Mouse (Mus musculus): ENCODE measurements around the gene Fkbp2. TPM values are rescaled to one million over a fixed set of nuclear protein-coding genes. Genes with fewer than 3 reads are reported as not detected.
A peak's percentile ranks its signal among the peaks of the same experiment; 100 is the strongest.
"Not testable (repeated sequence)": the region's sequence is repeated elsewhere in the genome, so short reads cannot be mapped to it uniquely, and the experiment has no call there.

Fkbp2 gene
- total RNA-seq, 2 experiments from 2014 or later, result 93.3 to 103 TPM

DNA sequence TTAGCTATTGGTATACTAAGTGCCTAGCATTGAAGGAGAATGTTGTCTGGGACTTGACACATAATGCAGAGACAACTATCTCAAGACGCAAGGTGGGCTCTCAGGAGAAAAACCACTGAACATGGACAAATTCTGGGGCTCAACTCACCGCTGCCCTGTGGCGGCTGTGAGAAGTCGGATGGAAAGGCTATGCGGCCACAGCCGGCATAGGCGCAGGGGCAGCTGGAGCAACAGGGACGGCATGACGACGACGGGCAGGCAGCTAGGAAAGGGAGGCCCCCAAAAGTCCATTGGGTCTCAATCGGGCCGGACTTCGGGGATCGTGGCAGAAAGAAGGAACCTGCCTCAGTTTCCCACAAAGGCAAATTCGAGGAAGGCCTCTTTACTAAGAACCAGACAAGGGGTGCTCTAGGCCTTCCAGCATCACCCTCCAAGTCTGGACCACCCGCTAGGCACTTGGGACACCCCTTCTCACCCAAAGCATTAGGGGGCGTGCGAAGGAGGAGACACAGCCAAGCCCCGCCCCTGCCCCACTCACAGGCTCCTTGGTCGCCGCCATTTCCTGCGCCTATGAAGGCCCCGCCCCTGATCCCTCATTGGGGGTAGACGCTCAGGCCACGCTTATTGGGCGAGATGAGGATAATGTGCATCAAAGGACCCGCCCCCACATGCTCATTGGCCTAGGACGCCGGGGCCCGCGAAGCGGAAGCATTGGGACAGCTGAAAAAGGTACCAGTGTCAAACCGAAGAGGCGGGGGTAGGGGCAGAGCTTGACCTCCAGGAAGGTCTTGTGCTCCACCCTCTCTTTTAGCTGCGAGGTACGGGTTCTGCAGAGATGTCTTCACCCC is 11.9 kb upstream of the Fkbp2 start, which contains the start of gene Dnajc4:
Gene Dnajc4 (minus strand): TSS at position 562 of the 848 bp plus-strand sequence.
- peak; percentile 98 to 99 for DNase-seq

DNA sequence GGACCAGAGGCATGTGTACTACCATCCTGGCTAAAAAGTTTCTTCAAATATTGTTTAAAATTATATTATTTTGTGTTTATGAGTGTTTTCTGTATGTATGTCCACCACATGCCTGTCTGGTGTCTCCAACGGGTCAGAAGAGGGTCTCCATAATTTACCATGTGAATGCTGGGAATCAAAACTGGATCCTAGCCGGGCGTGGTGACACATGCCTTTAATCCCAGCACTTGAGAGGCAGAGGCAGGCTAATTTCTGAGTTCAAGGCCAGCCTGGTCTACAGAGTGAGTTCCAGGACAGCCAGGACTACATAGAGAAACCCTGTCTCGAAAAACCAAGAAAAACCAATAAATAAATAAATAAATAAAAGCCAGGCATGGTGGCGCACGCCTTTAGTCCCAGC is 10.9 kb upstream of the Fkbp2 start:
- DNase-seq, result not testable (repeated sequence)

DNA sequence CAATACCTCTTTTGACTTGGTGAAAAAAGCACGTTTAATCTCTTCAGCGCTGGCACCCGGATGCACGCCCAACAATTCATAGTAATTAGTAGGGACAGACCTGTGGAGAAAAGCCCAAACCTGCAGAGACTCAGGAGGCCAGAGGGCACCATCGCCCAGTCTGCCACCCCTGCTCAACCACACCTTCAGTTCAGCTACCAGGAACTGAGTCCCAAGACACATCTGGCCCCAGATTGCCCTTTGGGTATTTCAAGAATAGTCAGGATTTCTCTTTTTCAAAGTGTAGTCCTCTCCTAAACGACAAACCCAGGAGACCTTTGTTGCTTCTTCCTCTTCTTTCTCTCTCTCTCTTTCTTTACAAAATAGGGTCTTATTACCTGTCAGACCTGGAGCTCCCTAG is 10.4 kb upstream of the Fkbp2 start:
- no peak for DNase-seq

DNA sequence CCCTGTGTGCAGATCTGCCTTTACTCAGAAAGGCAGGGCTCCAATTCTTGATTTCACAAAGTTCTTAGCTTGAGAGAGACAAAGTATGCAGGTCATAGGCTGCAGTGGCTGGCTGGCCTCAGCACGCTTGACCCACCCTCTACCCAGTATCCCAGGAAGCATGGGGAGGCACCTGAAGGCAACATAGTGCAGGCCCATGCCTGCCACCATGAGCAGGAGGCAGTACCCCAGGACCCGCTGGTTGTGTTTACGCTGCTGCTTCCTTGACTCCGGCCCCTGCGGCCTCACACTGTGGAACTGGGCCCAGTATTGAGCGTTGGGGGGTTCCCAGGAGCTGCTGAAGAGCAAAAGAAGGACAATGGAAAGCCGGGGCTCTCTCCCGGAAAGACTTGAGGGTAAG is 8.9 kb upstream of the Fkbp2 start:
- DNase-seq, result no peak

DNA sequence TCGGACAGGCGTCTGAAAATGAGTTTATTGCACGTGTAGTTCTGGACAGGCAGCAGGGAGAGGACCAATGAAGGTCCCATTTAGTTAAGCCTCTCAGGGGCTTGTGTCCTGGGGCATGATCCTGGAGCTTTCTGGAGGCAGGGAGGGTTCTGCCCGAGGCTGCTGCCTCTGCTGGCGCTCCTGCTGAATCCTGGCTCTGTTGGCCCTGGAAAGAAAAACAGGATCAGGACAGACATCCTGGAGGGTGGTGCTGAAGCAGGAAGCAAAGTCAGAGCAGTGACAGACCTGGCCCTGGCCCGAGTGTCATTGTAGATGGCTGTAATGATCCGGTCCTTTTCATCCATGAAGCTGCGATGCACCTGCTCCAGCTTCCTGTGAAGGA is 7.6 kb upstream of the Fkbp2 start:
- DNase-seq, result no peak

DNA sequence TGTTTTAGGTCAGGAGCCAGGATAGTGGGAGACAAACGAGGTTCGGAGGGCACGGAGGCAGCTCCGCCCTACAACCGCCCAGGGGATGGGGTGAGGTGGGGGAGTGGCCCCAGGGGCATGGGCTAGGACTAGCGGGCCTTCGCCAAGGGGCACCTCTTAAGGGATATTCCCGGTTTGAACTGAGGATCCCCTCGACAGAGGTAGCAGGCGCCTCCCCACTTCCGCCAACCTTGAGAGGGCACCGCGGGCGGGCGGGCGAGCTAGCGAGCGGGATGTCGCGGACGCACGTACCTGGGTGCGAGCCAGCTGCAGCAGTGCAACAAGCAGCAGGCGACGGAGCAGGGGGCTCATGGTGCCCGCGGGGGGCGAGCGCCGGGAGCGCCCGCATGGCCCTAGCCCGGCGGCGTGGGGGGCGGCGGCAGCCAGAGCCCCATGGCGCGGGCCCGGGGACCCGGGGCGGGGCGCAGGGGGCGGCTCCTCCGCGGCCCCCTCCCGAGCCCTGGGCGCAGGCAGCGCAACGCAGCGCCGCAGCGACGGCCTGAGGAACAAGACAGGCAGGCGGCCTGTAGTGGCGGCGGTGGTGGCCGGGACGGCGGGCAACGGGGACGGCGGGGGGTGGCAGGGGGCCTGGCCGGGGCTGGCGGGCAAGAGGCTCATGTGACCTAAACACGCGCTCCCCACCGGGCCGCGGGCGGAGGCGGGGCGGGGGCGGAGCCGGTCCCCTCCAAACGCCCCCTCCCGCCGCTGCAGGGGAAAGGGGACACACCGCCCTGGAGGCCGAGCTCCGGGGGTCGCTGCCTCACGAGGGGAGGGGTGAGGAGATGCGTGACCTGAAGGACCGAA is 7.0 kb upstream of the Fkbp2 start, which contains the start of gene Vegfb:
Gene Vegfb (minus strand): TSS at position 591 of the 843 bp plus-strand sequence.
- DNase-seq, result peak; percentile 84 to 91

DNA sequence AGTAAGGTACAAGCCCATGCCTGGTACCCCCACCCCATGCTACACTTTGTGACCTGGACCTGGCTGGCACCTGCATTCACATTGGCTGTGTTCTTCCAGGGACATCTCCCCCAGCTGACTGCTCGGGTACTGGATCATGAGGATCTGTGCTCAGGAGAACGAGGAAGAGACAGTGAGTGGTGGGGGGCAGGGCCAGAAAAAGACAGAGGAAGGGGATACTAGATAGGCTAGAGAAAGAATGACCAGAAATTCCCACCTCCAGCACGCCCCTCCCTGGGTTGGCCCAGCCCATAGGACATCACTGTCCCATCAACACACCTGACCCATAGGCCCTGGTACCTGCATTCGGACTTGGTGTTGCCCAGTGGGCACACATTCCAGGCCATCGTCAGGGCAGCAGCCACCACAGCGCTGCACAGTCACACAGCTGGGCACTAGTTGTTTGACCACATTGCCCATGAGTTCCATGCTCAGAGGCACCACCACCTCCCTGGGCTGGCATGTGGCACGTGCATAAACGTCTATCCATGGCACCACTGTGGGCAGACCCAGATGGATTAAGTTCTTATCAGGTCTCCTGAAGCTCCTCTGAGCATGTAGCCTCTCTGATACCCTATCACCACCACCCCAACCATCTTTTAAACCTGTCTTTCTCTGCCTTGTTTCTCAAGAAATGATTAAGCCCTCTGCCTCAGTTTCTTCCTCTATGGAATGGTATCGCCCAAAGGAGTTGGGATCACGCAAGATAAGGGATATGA is 5.8 kb upstream of the Fkbp2 start:
- DNase-seq, result no peak

DNA sequence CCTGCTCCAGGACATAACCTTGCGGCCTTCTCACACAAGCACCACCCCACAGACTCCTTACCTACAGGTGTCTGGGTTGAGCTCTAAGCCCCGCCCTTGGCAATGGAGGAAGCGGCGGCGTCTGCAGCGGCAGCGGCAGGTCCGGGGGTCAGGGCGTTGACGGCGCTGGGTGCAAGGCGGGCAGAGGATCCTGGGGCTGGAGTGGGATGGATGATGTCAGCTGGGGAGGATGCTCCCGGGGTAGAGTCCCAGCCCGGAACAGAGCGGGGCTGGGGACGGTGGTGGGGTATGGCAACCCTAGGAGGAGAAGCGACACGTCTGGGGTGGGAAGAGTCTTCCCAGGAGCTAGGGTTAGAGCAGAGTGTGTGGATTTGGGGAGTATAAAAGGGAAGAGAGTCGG is 5.0 kb upstream of the Fkbp2 start:
- no peak for DNase-seq

DNA sequence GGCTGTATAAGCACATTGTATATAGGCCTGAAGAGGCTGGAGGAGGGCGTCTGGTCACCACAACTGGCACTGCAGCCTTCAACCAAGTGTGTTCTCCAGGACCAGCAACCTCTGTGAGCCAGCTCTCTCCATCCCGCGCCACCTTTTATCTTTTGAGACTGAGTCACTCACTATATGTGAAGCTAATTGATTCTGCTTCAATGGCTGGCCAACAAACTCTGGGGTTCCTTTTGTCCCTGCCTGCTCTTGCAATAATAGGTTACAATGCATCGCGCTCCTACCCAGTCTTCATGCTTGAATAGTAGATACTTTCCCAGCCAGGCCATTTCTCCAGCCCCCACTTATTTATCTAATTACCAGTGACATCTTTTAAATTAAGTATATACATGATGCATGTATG is 3.3 kb upstream of the Fkbp2 start:
- DNase-seq, result no peak

DNA sequence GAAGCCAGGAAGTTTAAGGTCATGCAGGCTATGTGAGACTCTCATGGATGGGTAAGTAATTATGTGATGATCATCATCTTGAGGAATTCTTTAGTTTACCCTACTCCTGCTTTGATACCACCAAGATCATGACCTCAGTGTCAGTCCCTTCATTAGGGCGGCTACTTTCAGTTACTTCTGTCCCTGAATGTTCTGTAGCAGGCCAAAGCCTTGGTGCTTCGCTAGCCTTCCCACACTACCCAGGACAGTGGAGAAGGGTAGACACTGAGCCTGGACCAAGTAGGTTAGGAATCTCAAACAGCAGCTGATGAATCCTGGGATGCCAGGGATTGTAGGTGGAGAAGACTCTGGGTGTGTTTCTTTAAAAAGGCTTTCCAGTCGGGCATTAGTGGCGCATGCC is 1.2 kb upstream of the Fkbp2 start:
- no peak for DNase-seq

DNA sequence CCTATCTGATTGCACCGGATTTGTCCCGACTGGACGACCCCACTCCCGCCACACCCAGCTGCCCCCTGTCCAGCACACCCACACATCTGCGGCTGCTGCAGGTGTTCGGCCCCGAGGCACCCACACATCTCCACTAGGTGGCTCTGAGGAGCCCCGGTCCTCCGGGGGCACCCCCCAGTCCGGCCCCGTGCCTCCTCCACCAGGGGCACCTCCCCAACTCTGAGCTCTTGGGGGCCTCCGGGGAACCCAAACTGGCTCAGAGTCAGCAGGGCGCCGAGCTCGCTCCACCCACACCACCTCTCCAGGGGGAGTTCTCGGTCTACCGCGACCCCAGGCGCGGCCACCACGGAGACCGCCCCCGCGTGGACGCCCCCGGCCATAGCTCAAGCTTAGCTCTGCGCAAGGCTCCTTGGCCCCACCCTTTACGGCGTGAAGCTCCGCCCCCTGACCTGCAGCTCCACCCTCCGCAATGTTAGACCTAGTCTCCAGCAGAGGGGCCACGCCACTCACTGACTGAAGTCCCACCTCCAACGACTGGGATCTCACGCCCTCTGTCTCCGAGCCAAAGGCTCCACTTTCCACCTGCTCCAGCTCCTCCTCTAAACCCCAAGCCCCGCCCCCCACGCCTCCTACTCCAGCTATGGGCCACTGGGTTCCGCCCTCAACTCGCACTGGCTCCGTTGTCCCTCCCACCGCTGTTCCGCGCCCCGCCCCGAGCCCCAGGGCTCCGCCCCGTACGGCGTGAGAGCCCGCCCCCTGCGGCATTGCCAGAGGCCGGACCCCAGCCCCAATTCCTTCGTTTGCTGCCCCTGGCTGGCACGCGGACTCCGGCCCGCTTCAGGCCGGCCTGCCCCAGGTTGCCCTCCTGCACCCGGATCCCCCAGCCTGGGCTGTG is 568 bp downstream of the Fkbp2 start:
- DNase-seq, result peak; percentile 100

DNA sequence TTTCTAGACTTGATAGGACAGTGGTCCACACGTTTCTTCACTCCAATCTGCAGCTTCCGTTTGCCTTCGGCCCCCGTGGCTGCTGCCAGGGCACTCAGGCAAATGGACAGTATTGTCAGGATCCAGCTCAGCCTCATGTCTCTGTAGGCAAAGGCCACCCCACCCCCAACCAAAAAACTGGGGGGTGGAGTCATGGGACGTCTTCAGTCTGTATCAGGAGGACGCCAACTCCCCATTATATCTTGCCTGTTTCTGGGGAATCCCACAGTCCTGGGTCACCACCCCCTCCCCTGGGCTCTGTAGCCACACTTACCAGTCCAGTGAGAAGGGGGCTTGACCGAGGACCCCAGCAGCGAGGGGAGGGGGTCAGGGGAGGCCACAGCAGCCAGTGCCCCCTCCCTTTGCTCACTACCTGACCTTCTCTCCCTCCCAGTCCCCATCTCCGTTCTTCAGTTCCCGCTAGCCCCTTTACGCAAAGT is 1.3 kb downstream of the Fkbp2 start:
- peak; percentile 53 to 73 for DNase-seq

DNA sequence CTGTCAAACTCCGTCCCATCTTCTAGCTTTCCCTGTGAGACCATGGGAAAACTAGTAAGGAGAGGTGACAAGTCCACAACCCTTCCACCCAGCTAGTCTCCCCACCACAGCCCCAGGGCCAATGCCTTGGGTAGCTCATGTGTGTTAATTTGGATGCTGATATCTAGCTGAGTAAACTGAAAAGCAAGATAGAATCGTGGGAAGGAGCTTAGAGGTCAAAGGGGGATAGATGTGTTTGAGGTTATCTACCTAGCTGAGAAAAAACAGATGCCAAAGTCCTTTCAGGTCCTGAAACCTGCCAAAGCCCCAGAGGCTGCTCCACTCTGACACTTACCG is 1.7 kb downstream of the Fkbp2 start:
- DNase-seq, result no peak

DNA sequence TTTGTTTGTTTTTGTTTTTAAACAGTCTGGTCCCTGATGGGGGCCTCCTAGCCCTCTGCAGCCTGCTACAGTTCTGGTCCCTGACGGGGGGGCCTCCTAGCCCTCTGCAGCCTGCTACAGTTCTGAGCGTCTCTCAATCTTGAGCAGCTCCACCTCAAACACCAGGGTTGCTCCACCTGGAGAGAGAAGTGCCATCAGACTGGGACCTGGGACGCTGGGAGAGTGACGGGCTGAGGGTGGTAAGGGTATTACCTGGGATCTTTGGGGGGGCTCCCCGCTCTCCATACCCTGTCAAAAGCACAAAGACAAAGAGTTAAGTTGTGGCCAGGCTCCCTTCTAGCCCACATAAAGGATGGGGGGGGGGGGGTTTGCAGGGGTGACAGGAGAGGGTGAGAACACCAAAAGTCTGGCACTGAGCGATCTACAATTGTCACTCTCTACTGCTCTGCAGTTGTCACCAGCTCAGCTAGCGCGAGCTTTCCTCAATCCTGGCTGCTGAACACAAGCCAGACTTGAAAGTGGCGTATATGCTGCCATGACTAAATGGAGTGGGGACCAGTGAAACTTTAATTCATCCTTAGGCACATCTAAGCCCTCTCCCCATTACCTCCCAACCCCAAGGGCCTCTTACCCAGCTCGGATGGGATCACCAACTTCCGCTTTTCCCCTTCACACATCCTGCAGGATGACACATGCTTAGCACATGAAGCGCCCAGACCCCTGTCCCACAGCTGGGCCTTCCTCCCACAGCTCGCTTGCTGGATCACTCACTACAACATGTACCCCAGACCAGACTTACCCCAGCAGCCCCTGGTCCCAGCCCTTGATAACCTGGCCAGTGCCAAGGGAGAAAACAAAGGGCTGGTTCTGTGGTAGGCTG is 2.3 kb downstream of the Fkbp2 start:
- no peak for DNase-seq

DNA sequence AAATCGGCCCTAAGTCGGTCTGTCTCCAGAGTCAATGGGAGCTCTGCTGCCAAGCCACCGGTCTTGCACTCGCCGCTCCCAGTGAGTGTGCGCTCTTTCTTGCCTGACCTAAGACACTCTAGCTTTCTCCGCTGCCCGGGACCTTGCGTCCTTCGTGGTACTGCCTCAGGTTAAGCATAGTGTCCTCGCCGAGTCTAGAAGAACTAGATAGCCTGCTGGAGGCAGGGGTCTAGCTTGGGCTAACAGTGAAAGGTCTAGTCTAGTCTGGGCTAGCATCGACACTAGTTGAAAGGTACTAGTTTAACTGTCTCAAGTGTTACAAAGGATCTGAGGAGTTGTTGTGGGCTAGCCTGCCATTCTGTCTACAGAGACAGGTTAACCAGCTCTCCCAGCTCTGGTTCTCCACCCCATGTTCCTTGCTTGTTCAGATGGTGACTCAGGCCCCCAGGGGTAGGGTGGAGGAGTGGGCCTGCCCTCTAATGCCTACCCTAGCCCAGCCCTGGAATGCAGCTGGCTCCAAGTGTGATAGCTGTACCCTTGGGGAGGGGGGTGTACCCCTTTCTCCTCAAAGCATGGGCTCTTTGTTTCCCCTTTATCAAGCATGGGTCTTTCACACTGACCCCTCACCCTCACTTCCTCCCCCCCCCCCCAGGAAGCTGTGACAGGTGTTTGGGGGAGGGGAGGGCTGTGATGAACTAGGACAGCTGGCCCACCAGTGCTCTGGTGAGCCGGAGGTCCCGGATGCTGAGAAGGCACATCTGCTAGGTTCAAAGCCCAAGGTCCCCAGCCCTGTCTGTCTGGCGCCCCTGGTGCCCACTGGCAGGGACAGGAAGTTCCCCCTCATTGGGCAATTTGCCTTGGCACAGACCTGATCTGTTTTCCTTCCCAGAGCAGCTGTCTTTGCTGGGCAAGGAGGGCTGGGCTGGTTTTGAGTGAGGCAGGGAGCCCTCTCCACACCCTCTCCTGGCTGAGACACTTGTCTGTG is 4.5 kb downstream of the Fkbp2 start, which contains the start of gene Plcb3:
Gene Plcb3 (minus strand): TSS at position 934 of the 985 bp plus-strand sequence.
- peak; percentile 73 to 81 for DNase-seq

DNA sequence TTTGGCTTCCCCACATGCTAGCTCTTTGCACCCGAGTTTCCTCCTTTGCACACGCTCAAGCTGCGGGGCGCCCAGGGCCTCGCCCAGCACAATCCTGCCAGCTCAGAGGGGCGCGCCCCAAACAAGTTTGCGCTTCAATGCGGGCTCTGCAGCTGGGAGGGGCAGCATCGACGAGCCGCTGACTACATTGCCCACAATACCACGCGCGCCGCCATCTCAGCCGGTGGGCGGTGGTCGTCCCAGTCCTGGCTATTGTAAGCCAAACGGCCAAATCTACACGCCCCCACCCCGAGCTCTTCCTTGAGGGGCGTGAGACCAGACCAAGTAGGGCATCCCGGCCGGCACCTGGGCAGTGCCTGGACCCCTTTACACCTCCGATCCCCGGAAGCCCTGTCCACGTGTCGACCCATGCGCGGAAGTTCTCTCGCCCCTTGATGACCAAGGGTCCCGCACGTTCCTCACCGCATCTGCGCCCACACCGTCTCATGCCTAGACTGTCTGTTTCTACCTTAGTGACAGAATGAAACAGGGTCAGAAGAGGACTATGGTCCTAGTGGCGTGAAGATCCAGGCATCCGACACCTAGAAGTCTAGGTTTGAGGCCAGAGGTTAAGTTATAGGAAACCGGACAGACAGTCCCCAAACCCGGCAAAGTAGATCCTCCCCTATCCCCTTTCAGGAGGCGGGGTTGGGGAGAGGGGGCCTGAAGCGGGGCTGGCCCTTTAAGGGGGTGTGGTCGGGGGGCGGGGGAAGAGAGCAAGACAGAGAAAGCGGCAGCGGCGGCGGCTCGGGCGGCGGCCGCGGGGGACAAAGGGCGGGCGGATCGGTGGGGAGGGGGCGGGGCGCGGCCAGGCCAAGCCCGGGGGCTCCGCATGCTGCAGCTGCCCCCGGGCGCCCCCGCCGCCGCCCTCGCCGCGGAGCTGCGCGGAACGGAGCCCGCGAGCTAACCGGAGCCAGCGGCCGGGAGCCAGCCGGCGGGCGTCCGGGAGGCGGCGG is 5.8 kb downstream of the Fkbp2 start, which contains the start of gene Ppp1r14b:
Gene Ppp1r14b (plus strand): TSS at position 758 of the 995 bp plus-strand sequence.
- DNase-seq, result peak; percentile 84 to 93

DNA sequence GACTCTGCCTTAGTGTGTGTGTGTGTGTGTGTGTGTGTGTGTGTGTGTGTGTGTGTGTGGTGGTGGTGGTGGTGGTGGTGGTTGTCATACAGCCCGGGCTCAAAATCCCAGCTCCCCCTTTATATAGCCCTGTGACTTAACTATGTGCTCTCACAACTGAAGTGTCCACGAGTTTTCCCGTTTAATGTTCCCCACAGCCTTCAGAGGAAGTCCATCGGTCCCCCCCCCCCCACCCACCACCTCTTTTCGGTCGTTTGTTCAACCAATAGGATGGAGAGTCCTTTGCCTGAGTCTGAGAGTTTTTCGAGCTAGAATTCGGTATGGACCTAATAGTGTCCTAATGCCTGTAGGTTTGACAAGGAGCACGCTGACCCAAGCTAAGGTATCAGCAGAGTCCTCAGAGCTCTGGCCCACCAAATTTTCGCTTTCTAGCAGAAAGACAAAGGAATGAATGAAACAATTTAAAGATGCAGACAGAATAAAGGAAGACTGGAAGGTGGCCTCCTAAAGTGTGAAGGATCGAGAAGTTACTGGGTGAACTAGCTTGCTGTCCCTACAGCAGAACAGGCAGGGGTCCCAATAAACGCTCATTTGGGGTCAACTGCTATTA is 6.6 kb downstream of the Fkbp2 start:
- DNase-seq, result no peak

Data from adrenal gland, postnatal 36 days (tissue).